Mouse (Mus musculus) neutrophil, adult 5-6 weeks (primary cell): Measurements from ENCODE around the gene Psmb5. TPM values are rescaled to one million over a fixed set of nuclear protein-coding genes. Genes with fewer than 3 reads are reported as not detected.

Source experiments
- ATAC-seq: fragments of 151-379, 151-347 bp; 2 replicates; pipeline ENCODE4 v1.8.0; 2017; ENCODE audit warnings: mild to moderate bottlenecking, moderate TSS enrichment; ENCODE audit not compliant: insufficient number of reproducible peaks, poor library complexity, low FRiP score, severe bottlenecking; ENCODE audit errors: extremely low read depth
- total RNA-seq: library from RNA; stranded (forward); fragments of 200-1000 nt; gene quantifications from 2 replicates; pipeline ENCODE4 v1.2.3, GENCODE M21; 2017

Psmb5 gene
- total RNA-seq, 1 experiment from 2014 or later = 24.0 TPM

DNA sequence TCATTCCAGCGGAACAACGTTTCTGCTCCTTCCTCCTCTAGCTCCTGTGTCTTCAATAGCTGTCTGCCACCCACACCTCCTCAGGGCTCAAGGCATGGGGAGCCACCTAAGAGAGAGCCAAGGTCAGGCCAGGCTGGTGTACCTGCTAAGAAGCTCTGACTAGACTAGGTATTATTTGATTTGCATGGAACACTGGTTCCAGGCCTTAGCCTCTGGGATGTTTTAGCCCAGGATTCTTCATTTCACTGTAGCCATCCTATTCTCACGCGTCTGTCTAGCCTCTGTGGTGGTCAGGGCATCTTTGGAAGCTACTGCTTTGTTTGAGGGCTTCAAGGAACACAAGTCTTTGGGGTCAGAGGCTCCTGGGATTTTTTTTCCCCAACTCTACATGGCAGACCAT, 45.7 kb downstream of the Psmb5 start:
- ATAC-seq = no peak

- ATAC-seq = no peak
Measured at GRCm38 (mm10) chr14:54569451-54570392, 48.1 kb downstream of the Psmb5 start.

GRCm38 (mm10) chr14:54568694-54569414, 49.0 kb downstream of the Psmb5 start:
- peak; percentile 65 for ATAC-seq

Other genes with a start within 250 kb of the Psmb5 start
- 2.8 and 7.4 TPM in 2 replicates for gene Slc7a7, start 200.2 kb downstream of the Psmb5 start, total RNA-seq
- 31.8 and 33.4 TPM in 2 replicates for gene Mrpl52, start 191.1 kb downstream of the Psmb5 start, total RNA-seq
- 0.58 and 2.6 TPM in 2 replicates for gene Mmp14, start 186.4 kb downstream of the Psmb5 start, total RNA-seq
- 69.1 and 100 TPM in 2 replicates for gene Lrp10, start 153.9 kb downstream of the Psmb5 start, total RNA-seq
- 0.61 and 0.93 TPM in 2 replicates for gene Rem2, start 141.9 kb downstream of the Psmb5 start, total RNA-seq
- gene Prmt5, start 100.5 kb downstream of the Psmb5 start, total RNA-seq = 13.3 and 18.4 TPM in 2 replicates
- gene Haus4, start 63.4 kb downstream of the Psmb5 start, total RNA-seq = 20.0 and 20.7 TPM in 2 replicates
- 0.12 and 0.25 TPM in 2 replicates for gene Ajuba, start 40.5 kb downstream of the Psmb5 start, total RNA-seq
- 2.1 and 4.5 TPM in 2 replicates for gene 4931414P19Rik, start 12.0 kb downstream of the Psmb5 start, total RNA-seq
- gene Psmb11, start 3.4 kb upstream of the Psmb5 start, total RNA-seq = 0.12 TPM in 1 of 2 replicates, not detected in the other
- gene Gm17606, start 22.9 kb upstream of the Psmb5 start, total RNA-seq = not detected in 2 replicates
- gene Cdh24, start 23.3 kb upstream of the Psmb5 start, total RNA-seq = 1.5 and 2.5 TPM in 2 replicates
- gene 1700123O20Rik, start 68.2 kb upstream of the Psmb5 start, total RNA-seq = 24.8 and 28.1 TPM in 2 replicates
- 373 and 387 TPM in 2 replicates for gene Acin1, start 68.9 kb upstream of the Psmb5 start, total RNA-seq
- not detected in 2 replicates for gene Gm29776, start 80.8 kb upstream of the Psmb5 start, total RNA-seq
- gene Cebpe, start 94.2 kb upstream of the Psmb5 start, total RNA-seq = 9.1 and 9.2 TPM in 2 replicates
- 0.49 and 0.81 TPM in 2 replicates for gene Slc7a8, start 163.9 kb upstream of the Psmb5 start, total RNA-seq
- gene Rnf212b, start 196.1 kb upstream of the Psmb5 start, total RNA-seq = not detected in 2 replicates